Mouse (Mus musculus): ENCODE measurements around the gene Kcng1. TPM values are rescaled to one million over a fixed set of nuclear protein-coding genes. Genes with fewer than 3 reads are reported as not detected.

The Kcng1 gene
- polyA plus RNA-seq, 1 experiment from 2014 or later, result 0.10 TPM

- H3K36me3 ChIP-seq, result peaks cover 10% of the 10 kb centered on the region
- no peak overlapping the region for H3K9ac ChIP-seq
- H3K27me3 ChIP-seq, result peaks cover 4% of the 10 kb centered on the region; the same call in 1 of the 2 replicates
- 74% methylated on average over 4 of the region's 4 CpGs for WGBS (ENCODE audit: insufficient replicate concordance)
- DNase-seq (no peak), ATAC-seq (ENCODE audit: low read depth) (no peak)
- H3K4me1 ChIP-seq (replicated peaks), result peaks cover 3% of the 10 kb centered on the region; the same call in 1 of the 2 replicates
- no peak overlapping the region for H3K27ac ChIP-seq
- no peak overlapping the region for H3K4me3 ChIP-seq (replicated peaks)
- H3K9me3 ChIP-seq (replicated peaks), result peaks cover 3% of the 10 kb centered on the region; the same call in 1 of the 2 replicates
- no peak overlapping the region for H3K4me2 ChIP-seq
These were observed 43.2 kb downstream of the Kcng1 start for GRCm38 (mm10) chr2:168238335-168238734.

- Histone ChIP-seq H3K4me1 (replicated peaks) (peaks cover 39% of the 10 kb centered on the region), H3K27me3 (no peaks in the 10 kb centered on the region)
- WGBS (ENCODE audit: insufficient replicate concordance), result 78% methylated on average over 5 of the region's 5 CpGs
These were observed 48.2 kb downstream of the Kcng1 start for GRCm38 (mm10) chr2:168233286-168233685.

GRCm38 (mm10) chr2:168231471-168231829 is 50.1 kb downstream of the Kcng1 start:
- Histone ChIP-seq H3K4me1 (replicated peaks) (peaks cover 46% of the 10 kb centered on the region), H3K4me3 (replicated peaks) (peak overlapping the region; percentile 100), H3K27ac (no peak overlapping the region), H3K9ac (peak overlapping the region; percentile 97), H3K36me3 (peaks cover 31% of the 10 kb centered on the region), H3K27me3 (no peaks in the 10 kb centered on the region), H3K9me3 (replicated peaks) (no peaks in the 10 kb centered on the region), H3K4me2 (peak overlapping the region; percentile 99)
- no peak for DNase-seq
- 53% methylated on average over 32 of the region's 33 CpGs for WGBS (ENCODE audit: insufficient replicate concordance)
- ATAC-seq (ENCODE audit: low read depth), result no peak

More at GRCm38 (mm10) chr2:168233286-168233685, 48.2 kb downstream of the Kcng1 start:
- no peak for ATAC-seq (ENCODE audit: low read depth)
- Histone ChIP-seq H3K4me2 (no peak overlapping the region), H3K9ac (no peak overlapping the region), H3K9me3 (replicated peaks) (peaks cover 2% of the 10 kb centered on the region; the same call in 1 of the 2 replicates), H3K36me3 (peaks cover 22% of the 10 kb centered on the region), H3K27ac (no peak overlapping the region), H3K4me3 (replicated peaks) (no peak overlapping the region)
- DNase-seq, result no peak

DNA sequence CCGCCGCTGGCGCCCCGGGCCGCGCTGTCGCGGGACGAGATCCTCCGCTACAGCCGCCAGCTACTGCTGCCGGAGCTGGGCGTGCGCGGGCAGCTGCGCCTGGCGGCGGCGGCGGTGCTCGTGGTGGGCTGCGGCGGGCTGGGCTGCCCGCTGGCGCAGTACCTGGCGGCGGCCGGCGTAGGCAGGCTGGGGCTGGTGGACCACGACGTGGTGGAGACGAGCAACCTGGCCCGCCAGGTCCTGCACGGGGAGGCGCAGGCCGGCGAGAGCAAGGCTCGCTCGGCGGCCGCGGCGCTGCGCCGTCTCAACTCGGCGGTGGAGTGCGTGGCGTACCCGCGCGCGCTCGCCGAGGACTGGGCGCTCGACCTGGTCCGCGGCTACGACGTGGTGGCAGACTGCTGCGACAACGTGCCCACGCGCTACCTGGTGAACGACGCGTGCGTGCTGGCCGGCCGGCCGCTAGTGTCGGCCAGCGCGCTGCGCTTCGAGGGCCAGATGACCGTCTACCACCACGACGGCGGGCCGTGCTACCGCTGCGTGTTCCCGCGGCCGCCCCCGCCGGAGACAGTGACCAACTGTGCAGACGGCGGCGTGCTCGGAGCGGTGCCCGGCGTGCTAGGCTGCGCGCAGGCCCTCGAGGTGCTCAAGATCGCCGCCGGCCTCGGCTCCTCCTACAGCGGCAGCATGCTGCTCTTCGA is 50.6 kb downstream of the Kcng1 start:
- peak overlapping the region; percentile 100 for H3K4me3 ChIP-seq (replicated peaks)
- H3K27ac ChIP-seq, result peak overlapping the region; percentile 86
- H3K9ac ChIP-seq, result peak overlapping the region; percentile 97
- H3K9me3 ChIP-seq (replicated peaks), result no peaks in the 10 kb centered on the region
- no peaks in the 10 kb centered on the region for H3K27me3 ChIP-seq
- WGBS (ENCODE audit: insufficient replicate concordance), result 2% methylated on average over 98 of the region's 105 CpGs
- H3K4me2 ChIP-seq, result peak overlapping the region; percentile 99
- peaks cover 36% of the 10 kb centered on the region for H3K36me3 ChIP-seq
- ATAC-seq (ENCODE audit: low read depth), result peak; percentile 54
- H3K4me1 ChIP-seq (replicated peaks), result peaks cover 46% of the 10 kb centered on the region
- peak; percentile 21 for DNase-seq

DNA sequence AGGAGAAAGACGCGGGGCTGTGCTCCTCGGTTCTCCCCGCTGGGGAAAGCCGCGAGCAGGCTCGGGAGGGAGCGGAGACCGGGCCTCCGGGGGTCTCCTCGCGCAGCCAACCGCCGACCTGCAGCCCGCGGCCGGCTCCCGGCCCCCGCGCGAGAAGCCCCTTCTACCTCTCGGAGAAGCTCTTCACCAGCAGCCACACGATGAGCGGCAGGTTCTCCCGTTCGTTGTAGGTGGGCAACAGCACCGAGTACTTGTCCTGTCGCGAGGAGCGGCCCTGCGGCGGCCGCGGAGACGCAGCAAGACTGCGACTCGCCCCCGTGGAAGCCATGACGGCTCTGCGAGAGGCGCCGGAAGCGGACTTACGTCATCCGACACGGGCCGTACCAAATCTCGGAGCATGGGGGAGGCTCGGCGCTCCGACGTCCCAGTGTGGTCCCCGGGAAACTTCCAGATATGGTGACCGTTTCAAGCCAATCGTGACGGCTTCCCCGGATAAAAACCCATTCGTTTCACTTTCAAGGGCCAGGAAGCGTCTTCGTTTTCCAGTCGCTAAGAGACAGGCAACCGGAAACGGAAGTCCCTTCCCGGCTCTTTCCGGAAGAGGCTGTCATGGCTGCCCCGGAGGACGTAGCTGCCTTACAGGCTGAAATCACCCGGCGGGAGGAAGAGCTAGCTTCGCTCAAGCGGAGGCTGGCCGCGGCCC is 51.4 kb downstream of the Kcng1 start, which contains the start of the genes Gm20716, Dpm1 and Mocs3:
TSS of gene Gm20716 (minus strand) at position 339 of the 703 bp plus-strand sequence.
TSS of gene Dpm1 (minus strand) at position 566 of the 703 bp plus-strand sequence.
TSS of gene Mocs3 (plus strand) at position 597 of the 703 bp plus-strand sequence.
- H3K9ac ChIP-seq, result peak within 1 kb of the TSS; percentile 97
- H3K27me3 ChIP-seq, result no peaks in the 10 kb centered on the region
- H3K27ac ChIP-seq, result peak within 1 kb of the TSS; percentile 86
- no peaks in the 10 kb centered on the region for H3K9me3 ChIP-seq (replicated peaks)
- peak within 1 kb of the TSS; percentile 100 for H3K4me3 ChIP-seq (replicated peaks)
- DNase-seq (peak; percentile 77), ATAC-seq (ENCODE audit: low read depth) (peak; percentile 83)
- under 1% methylated on average over 73 of the region's 73 CpGs for WGBS (ENCODE audit: insufficient replicate concordance)
- H3K4me1 ChIP-seq (replicated peaks), result peaks cover 46% of the 10 kb centered on the region
- peak within 1 kb of the TSS; percentile 99 for H3K4me2 ChIP-seq
- H3K36me3 ChIP-seq, result peaks cover 44% of the 10 kb centered on the region

GRCm38 (mm10) chr2:168229116-168230025 is 52.2 kb downstream of the Kcng1 start:
- Histone ChIP-seq H3K27ac (peak overlapping the region; percentile 86), H3K9ac (peak overlapping the region; percentile 97), H3K9me3 (replicated peaks) (no peaks in the 10 kb centered on the region), H3K4me2 (peak overlapping the region; percentile 99), H3K4me1 (replicated peaks) (peaks cover 46% of the 10 kb centered on the region), H3K27me3 (no peaks in the 10 kb centered on the region), H3K4me3 (replicated peaks) (peak overlapping the region; percentile 100), H3K36me3 (peaks cover 52% of the 10 kb centered on the region)
- WGBS (ENCODE audit: insufficient replicate concordance), result 11% methylated on average over 41 of the region's 41 CpGs
- ATAC-seq (ENCODE audit: low read depth), result peak; percentile 45
- DNase-seq, result peak; percentile 42

DNA sequence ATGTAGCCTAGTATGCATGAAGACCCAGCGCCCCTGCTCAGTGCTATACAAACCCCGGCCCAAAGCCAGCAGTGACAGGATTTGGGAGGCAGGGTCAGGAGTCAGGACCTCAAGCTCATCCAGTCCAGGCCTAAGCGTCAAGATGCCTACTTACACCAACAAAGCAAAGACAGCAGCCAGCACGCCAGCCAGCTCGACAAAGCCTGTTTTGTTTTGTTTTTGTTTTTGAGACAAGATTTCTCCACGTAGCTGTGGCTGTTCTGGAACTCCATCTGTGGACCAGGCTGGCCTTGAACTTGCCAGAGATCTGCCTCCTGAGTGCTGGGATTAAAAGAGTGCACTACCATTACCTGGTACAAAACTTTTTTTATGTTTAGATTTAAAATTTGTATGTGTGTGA is 58.2 kb downstream of the Kcng1 start:
- DNase-seq (no peak), ATAC-seq (ENCODE audit: low read depth) (no peak)
- no peak overlapping the region for H3K9ac ChIP-seq
- no peak overlapping the region for H3K4me3 ChIP-seq (replicated peaks)
- WGBS (ENCODE audit: insufficient replicate concordance), result 91% methylated on average over 6 of the region's 6 CpGs
- no peak overlapping the region for H3K4me2 ChIP-seq
- no peaks in the 10 kb centered on the region for H3K9me3 ChIP-seq (replicated peaks)
- no peak overlapping the region for H3K27ac ChIP-seq
- peaks cover 8% of the 10 kb centered on the region for H3K4me1 ChIP-seq (replicated peaks)
- no peaks in the 10 kb centered on the region for H3K27me3 ChIP-seq
- H3K36me3 ChIP-seq, result peaks cover 81% of the 10 kb centered on the region

GRCm38 (mm10) chr2:168213788-168214397 is 67.6 kb downstream of the Kcng1 start:
- no peak overlapping the region for H3K4me3 ChIP-seq (replicated peaks)
- H3K9me3 ChIP-seq (replicated peaks), result no peaks in the 10 kb centered on the region
- peaks cover 93% of the 10 kb centered on the region for H3K36me3 ChIP-seq
- H3K27me3 ChIP-seq, result no peaks in the 10 kb centered on the region
- no peak overlapping the region for H3K9ac ChIP-seq
- 65% methylated on average over 5 of the region's 5 CpGs for WGBS (ENCODE audit: insufficient replicate concordance)
- no peak overlapping the region for H3K4me2 ChIP-seq
- H3K4me1 ChIP-seq (replicated peaks), result no peaks in the 10 kb centered on the region; the same call in 1 of the 2 replicates
- no peak overlapping the region for H3K27ac ChIP-seq
- ATAC-seq (ENCODE audit: low read depth) (no peak), DNase-seq (no peak)

Data from liver, embryonic 13.5 days (tissue).